Mouse (Mus musculus): ENCODE results near the gene Hoxd10. TPM values are rescaled to one million over a fixed set of nuclear protein-coding genes. Genes with fewer than 3 reads are reported as not detected.
A peak's percentile ranks its signal among the peaks of the same experiment; 100 is the strongest.

Hoxd10 gene
- polyA plus RNA-seq (2021; fragmentation: Nextera tagmentation), result not detected in 2 replicates
- long read RNA-seq, experiment 1, result 0 reads
- long read RNA-seq, experiment 2, result 0 reads

DNA sequence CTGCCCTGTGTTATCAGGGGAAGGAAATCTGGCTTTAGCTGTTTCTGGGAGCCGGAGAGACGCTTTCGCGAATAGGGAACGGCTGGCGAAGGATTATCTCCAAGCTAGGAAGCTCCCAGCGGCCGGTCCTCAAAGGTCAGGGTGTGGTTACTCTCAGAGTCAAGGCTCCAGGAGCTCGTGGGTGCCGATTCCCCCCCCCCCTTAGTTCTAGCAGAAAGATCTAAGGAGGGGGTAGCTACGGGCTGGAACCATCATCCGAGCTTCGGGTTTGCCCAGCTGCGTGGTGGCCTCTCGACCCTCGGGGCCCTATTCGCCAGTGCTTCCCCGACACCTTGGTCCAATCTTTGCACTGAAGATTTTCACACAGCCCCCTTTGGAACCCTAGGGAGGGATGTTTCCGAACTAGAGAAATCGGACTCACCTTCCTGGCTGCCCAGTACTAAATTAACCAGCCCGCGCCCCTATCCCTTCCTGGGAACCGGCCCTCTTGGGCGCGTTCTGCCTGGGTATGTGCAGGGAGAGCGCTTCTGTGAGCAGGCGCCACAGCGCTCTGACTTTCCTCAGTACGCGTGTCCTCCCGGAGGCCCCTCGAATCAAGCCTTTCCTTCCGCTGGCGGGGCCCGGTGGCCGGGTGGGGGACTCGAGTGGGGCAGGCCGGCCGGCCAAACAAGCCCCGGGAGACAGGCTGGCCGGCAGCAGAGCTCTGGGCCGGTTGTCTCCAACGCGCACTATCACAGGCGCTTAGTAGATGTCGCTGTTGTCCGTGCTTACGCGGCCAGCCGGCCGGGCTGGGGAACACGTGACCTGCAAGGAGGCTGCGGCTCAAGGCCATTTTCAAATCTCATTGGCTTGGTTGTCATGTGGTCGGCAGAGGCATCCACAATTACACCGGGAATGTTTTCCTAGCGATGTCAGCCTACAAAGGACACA lies at the start of gene Hoxd10:
Gene Hoxd10, plus strand, starts transcription at position 903 of the 930 bp plus-strand sequence.

GRCm38 (mm10) chr2:74659507-74660005 lies 32.2 kb upstream of the Hoxd10 start, which contains the start of gene Evx2:
Gene Evx2, minus strand, starts transcription at chr2:74659557.

GRCm38 (mm10) chr2:74667842-74668357 lies 23.8 kb upstream of the Hoxd10 start, which contains the start of gene Hoxd13:
Gene Hoxd13, plus strand, starts transcription at chr2:74668310.

GRCm38 (mm10) chr2:74674881-74675665 lies 16.7 kb upstream of the Hoxd10 start, which contains the start of gene Hoxd12:
Gene Hoxd12, plus strand, starts transcription at chr2:74675013.

DNA sequence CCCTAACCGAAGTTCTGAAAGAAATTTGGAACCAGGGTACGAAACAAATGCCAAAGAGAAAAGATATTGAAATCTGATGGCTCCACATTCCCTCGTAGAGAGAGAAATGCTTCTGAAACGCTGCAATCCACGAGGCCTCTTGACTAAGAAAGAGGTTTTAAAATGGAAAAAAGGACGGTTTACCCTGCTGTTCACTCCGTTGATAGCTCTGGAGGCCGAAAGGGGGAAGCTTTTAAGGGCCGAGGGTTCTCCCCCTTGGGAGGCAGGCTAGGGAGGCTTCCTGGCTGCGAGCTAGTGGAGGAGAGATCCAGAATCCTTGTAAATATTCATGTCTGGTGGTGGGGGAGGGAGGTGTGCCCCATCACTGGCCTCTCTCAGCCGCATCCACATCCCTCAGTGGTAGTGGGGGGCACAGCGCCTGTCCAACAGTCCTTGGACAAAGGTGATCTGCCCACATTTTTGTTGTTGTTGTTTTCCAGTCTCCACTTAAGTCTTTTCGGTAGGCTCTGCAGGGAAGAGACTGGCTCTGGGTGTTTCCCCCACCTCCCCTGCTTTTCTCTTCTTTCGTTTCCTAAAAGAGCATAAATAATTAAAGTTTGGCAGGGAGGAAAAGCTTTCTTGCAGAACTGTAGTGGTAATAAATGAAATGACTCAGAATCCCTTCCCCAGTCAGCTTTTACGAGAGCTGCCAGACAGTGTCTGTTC lies 12.7 kb upstream of the Hoxd10 start, which contains the start of gene Hoxd11:
Gene Hoxd11, plus strand, starts transcription at position 667 of the 705 bp plus-strand sequence.

DNA sequence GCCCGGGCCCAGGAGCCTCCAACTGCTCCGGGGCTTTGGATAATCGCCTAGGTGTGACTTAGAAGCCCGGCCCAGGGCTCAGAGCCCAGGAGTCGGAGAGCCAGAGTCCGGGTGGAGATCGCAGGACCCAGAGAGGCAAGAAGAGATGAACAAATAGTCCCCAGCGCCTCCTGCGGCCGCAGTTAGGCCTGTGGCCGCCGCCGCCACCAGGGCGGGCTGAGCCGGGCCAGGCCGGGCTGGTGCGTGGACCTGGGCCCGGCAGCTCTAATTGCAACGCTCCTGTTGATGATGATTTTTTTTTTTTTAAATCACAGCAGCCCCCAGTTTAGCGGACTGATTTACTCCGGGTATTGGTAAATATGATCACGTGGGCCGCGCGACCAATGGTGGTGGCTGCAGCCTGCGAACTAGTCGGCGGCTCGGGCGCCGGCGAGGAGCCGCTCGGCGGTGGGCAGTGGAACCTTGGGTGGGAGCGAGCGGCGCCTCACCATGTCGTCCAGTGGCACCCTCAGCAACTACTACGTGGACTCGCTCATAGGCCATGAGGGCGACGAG lies 5.9 kb downstream of the Hoxd10 start, which contains the start of gene Hoxd9:
Gene Hoxd9, plus strand, starts transcription at position 161 of the 555 bp plus-strand sequence.

DNA sequence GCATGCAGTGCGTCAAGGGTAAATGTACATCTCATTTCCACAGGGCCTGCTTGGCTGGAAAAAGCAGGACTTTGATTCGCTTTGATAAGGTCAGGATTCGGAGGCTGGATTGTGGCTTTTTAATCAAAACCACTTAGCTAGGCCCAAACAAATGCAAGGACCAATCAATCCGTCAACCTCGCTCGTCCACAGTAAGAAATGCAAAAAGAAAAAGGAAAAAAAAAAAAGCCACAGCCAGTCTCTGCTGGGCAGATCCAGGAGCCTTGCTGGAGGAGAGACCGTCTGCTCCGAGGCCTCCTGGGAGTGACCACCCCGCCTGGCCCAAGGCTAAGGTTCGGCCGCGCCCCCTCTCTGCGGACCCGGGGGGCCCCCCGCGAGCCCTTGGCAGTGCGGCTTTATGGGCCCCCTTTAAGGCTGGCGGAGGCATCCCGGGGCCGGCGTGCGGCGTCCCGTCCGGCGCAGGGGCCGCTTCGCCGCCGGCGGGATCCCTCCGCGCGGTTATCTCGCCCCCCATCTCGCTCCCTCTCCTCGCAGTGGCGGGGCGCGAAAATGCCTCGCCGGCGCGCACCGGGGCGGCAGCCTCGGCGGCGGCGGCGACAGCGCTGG lies 12.8 kb downstream of the Hoxd10 start, which contains the start of gene Hoxd8:
Gene Hoxd8, plus strand, starts transcription at position 223 of the 606 bp plus-strand sequence.

DNA sequence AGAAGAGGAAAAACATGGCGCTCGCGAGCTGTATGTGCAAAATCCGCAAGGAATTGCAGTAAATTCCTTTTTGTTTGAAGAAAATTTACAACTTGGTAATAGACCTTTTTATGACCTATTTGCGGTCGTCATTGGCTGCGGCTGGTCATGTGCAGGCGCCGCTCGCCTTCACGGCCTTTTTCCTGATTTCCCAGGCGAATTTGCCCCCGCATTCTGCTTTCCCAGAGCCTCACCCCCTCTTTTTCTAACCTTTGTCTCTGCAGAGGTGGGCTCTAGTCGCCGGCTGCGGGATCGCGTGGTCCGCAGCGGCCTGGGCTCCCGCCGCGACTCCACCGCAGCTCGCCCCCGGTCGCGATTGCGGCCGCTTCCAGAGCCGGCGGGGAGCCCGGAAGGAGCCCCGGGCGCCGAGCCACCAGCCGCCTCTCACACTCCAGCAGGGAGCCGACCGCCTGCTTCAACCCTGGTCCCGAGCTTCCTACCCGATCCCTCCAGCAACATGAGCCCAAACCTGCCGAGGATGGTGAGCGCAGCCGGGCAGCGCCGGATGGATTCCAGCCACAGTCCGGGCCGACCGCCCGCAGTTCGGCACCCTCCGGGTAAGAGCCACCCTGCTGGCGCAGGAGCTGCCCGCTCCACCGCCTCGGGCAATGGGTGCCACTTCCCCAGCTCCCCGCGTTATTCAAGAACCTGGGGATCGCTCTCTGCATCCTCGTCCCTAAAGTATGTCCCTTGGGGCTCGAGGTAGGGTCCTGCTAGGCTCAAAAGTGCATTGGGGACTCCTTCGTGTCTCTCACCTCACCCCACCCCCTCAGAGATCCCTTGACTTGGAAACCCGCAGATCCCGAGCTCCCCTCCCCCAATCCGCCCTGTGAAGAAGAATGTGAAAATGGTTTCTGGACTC lies 20.2 kb downstream of the Hoxd10 start, which contains the start of the genes Hoxd3 and Hoxd4:
Gene Hoxd3, plus strand, starts transcription at position 207 of the 901 bp plus-strand sequence.
Gene Hoxd4, plus strand, starts transcription at position 209 of the 901 bp plus-strand sequence.

DNA sequence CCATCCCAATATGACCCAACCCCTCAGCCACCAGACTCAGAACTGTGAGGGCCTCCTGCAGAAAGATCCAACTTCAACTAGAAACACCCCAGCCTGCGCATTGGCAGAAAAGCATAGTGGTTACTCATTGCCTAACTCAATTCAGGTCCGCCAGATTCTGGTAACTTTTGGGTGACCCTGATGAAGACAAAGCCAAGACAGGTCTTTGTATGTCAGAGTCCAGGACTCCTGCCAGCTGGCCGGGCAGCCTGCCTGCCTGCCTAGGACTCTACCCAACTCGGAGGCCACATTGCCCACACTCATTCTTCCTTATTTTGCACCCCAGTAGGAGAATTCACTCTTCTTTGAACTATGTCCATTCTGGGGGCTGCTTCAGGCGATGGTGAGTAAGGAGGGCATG lies 34.8 kb downstream of the Hoxd10 start, which contains the start of gene Gm28230:
Gene Gm28230, plus strand, starts transcription at position 178 of the 400 bp plus-strand sequence.

Small RNA genes within 50 kb of the gene (microRNA-seq; reads per million reads assigned to microRNA genes)
- gene Gm44463 (not detected), gene Mir10b (17.8 reads per million, percentile 39 among the genes with 10 or more reads in this experiment)

Other genes with a start within 250 kb of the Hoxd10 start
- gene Lnpk, start 112.5 kb upstream of the Hoxd10 start, polyA plus RNA-seq (2021; fragmentation: Nextera tagmentation), result 25.7 and 30.1 TPM in 2 replicates
- not detected in 2 replicates for gene Evx2, start 32.4 kb upstream of the Hoxd10 start, polyA plus RNA-seq (2021; fragmentation: Nextera tagmentation)
- gene Hoxd13, start 23.6 kb upstream of the Hoxd10 start, polyA plus RNA-seq (2021; fragmentation: Nextera tagmentation), result not detected in 2 replicates
- not detected in 2 replicates for gene Hoxd12, start 16.9 kb upstream of the Hoxd10 start, polyA plus RNA-seq (2021; fragmentation: Nextera tagmentation)
- not detected in 2 replicates for gene Hoxd11, start 12.4 kb upstream of the Hoxd10 start, polyA plus RNA-seq (2021; fragmentation: Nextera tagmentation)
- gene Hoxd9, start 5.8 kb downstream of the Hoxd10 start, polyA plus RNA-seq (2021; fragmentation: Nextera tagmentation), result not detected in 2 replicates
- gene Hoxd8, start 12.7 kb downstream of the Hoxd10 start, polyA plus RNA-seq (2021; fragmentation: Nextera tagmentation), result not detected in 2 replicates
- not detected in 2 replicates for gene Hoxd3, start 20.0 kb downstream of the Hoxd10 start, polyA plus RNA-seq (2021; fragmentation: Nextera tagmentation)
- not detected in 2 replicates for gene Hoxd4, start 20.0 kb downstream of the Hoxd10 start, polyA plus RNA-seq (2021; fragmentation: Nextera tagmentation)
- gene Gm28230, start 34.8 kb downstream of the Hoxd10 start, polyA plus RNA-seq (2021; fragmentation: Nextera tagmentation), result not detected in 2 replicates
- 0.08 and 0.09 TPM in 2 replicates for gene Hoxd1, start 71.1 kb downstream of the Hoxd10 start, polyA plus RNA-seq (2021; fragmentation: Nextera tagmentation)
- gene Mtx2, start 133.9 kb downstream of the Hoxd10 start, polyA plus RNA-seq (2021; fragmentation: Nextera tagmentation), result 49.1 and 54.5 TPM in 2 replicates